Mouse (Mus musculus) T-helper 1 cell (primary cell): ENCODE measurements around the gene Psmc3ip.

ENCODE experiments used
- in situ Hi-C: fragments of 300-600 bp; cut with MboI, MseI; formaldehyde crosslinking; loops from one replicate; pipeline ENCODE4 v1.15.1; 2025; ENCODE audit warnings: high pct_unique_total_duplicates

Gene Psmc3ip

DNA sequence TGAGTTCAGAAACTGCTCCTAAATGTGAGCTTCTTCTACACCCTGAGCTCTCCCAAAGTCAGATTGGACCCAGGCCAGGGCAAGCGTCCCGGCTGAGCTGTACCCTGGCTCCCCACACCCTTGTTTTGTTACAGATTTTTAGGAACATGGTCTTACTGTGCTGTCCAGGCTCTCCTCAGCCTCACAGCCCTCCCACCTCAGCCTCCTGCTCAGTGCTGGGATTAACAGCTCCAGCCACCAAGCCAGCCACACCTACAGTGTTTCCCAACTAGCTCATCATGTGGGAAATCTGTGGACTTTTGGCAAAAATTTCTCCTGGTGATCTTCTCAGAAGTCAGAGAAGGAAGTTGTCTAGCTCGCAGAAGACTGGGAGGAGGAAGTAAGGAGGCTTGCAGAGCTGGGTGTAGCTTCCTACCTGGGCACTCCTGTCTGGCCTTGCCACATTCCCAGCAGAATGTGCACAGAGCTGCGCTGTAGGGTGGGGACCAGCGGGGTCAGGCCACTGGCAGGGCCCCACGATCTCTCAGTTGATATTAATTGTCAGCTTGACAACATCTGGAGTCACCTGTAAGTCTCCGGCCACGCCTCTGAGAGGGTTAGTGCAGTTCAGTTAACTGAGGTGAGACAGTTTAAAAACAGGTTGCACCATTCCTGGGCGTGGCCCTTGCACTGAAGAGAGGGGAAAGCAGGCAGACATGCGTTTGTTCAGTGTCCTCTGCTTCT is 42.3 kb downstream of the Psmc3ip start:
- in situ Hi-C loops = no loop called here

DNA sequence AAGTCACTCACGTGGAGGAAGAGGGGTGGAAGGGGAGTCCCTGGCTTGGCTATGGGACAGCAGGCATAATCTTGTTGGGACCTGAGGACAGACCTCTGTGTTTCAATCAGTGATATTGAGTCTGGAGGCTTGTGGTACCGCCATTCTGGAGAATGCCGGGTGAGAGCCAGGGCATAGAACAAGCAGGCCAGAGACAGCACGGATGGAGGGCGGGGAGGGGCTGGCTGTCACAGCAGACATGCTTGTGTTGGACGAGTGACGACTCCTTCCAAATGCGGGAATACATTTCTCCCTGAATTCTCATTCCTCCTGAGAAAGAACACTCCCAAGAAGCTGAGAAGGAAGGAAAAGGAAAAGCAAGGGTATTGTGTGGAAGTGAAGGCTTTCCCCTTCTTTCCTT is 43.6 kb downstream of the Psmc3ip start:
- in situ Hi-C loops = no loop called here

DNA sequence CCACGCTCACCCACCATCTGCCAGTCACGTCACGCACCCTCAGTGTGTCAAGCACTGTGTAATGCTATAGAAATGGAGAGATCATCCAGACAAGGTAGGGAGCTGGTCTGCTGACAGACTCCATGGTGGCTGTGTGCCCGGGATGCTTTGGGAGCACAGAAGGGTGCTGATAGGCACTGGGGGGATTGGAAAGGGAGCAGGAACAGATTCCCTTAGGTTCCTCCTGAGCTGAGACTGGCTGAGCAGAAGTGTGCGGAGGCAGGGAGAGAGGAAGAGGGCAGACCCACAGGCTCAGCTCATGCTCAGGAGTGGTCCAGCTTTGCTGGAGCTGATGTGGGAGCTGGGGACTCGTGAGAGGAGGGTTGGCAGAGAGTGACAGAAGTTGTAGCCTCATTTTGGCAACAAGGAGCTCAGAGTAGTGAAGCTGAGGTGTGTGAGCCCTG is 44.2 kb downstream of the Psmc3ip start:
- in situ Hi-C loops = no loop called here

DNA sequence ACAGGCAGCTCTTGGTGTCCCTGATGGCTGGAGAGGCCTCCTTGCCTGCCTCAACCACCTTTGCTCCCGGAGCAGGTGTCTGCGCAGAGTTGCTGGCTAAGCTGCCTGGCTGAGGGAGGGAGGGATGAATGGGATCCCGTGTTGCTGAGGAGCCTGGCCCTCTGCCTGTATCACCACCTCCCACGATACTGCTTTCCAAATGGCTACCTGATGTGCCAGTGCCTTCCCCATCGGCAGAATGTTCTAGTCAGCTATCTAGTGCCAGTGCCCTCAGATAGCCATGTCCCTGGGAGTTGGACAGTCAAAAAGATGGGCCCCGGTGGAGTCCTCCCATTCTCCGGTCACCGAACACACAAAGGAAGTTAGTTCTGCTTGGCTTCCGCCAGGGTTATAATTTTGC is 44.9 kb downstream of the Psmc3ip start:
- in situ Hi-C loops = no loop called here

DNA sequence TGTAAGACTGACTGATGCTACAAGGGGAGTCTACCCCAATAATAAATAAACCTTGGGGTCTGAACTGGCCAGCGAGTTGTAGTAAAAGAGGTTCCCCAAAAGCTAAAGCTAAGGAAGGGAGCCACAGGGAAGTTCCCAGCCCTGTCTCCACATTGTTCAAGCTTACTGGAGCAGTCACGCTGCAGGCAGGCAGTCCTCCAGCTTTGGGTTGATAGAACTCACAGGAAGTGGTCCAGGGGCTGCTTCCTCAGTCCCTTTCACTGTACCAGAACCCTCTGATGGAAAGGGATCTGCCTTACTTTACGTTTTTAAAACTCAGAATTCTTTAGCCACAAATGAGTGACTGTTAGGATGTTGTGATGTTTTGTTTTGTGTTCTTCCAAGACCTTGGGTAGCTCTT is 47.7 kb downstream of the Psmc3ip start:
- in situ Hi-C loops = no loop called here

DNA sequence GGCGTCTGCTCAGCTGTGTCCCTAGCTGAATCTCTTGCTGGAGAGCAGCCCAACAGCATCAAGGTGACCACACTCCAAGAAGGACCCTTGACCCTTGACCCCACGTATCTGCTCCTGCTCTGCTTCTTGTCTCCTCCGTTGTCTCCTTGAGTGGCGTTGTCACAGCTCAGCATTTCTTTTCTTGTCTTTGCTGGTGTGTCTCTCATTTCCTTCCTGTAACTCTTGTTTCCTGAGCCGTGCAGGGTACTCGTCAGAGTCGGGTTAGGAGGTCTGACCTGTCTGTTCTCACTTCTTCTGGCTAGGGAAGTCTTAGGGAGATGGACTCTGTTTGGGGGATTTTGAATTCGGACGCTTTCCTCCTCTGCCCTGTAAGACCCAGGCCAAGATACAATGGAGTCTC is 48.8 kb downstream of the Psmc3ip start:
- in situ Hi-C loops = no loop called here

DNA sequence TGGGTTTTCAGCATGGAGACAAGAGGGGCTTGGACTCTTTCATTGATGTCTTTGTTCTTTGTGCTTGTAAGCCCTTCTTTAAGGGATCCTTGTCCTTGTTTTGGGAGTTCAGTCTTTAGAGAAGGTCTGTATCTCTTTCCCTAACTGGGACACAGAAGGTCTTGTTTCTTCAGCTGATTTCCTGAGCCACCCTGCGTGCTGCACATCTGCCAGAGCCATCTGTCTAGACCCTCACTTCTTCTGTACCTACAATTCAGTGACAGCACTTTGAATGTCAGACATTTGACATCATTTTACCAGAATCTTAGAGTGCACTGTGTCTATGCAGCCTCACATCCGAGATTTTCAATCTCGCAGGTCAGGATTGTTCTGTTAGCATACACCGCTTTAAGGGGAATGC is 49.4 kb downstream of the Psmc3ip start:
- in situ Hi-C loops = no loop called here
